Mouse (Mus musculus) v-Abl transformed pro-B cells (cell line): ENCODE measurements around the gene Zfp146.

ENCODE experiments used
- in situ Hi-C, 2 experiments: fragments of 400-800 bp; cut with MboI; formaldehyde crosslinking; loops; one replicate each; pipeline ENCODE4 v1.15.1; 2025; ENCODE audit not compliant: unreplicated experiment in 2 of 2

Gene Zfp146

DNA sequence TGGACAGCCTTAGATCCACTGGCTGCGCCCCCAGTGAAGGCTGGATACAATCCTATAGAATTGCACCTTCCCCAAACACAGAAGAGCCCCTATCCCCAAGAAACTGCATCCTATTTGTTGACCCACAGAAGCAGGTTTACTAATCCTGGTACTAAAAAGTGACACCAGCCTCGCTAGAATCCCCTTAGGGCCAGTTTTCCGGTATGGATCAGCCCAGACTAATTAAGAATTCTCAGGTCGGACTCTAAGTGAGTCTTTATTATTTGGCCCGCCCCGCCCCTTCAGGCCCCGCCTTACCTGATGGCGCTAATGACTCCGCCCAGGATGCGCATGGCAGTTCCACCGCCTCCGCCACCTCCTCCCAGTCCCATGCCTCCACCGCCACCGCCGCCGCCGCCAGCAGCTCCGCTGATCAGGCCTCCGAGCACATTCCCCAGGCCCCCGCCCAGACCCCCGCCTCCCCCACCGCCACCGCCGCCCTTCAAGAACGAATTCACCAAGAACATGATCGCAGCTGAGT, 24.1 kb upstream of the Zfp146 start:
- in situ Hi-C loops = no loop called here

- in situ Hi-C loops = no loop called here
These were observed 23.5 kb upstream of the Zfp146 start for GRCm38 (mm10) chr7:30193013-30193412.

DNA sequence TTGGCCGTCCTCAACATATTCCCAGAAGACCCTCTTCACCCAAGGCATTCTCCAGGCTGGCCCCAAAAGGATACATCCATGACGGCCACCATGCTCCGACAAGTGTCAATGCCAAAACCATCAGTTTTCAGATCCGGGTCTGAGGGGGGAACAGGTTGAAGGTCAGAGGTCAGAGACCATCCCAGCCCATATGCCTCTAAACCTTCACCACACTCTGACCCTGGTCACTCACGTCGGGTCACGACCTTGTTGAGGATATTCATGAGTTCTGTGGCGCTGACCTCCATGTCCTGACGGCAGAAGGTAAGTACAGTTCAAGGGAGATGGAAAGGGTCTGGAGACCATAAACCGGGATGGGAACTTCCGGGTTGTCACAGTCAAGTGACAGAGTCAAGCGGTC, 22.5 kb upstream of the Zfp146 start:
- in situ Hi-C loops = no loop called here

- in situ Hi-C loops = no loop called here
These were observed 19.6 kb upstream of the Zfp146 start for GRCm38 (mm10) chr7:30189116-30189491.

GRCm38 (mm10) chr7:30188344-30189115, 19.0 kb upstream of the Zfp146 start:
- in situ Hi-C loops = no loop called here

DNA sequence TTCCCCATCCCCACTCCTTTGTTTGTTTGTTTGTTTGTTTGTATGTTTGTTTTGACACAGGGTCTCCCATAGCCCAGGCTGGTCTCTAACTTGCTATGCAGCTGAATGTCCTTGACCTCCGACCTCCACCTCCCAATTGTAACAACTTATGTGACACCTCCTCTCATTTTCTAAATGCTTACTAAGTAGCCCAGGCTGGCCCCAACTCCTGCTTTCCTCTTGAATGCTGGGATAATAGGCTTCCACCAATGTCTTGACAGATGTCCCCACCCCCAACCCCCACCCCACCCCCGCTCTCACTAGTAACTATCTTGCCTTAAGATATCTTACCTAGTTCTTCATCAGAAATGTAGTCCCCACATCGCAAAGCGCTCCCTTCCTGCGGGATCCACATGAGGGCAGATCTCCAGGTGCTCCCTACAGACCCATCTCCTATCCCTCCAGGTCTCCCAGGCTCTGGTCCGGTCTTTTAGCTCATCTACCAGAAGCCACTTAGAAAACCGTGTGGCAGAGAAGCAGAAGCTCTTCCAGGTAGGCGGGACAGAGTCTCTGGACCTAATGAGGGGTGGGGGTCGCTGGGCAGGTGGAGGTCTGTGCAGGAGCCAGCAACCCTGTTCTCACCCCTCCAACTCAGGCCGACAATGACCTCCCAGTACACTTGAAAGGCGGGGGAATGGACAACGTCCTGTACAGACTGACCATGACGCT, 15.2 kb upstream of the Zfp146 start:
- in situ Hi-C loops = loop anchor here in 1 of 2 experiments (5.0 kb wide), 1 partner anchor 33 kb away; no protein-coding TSS in a partner anchor

DNA sequence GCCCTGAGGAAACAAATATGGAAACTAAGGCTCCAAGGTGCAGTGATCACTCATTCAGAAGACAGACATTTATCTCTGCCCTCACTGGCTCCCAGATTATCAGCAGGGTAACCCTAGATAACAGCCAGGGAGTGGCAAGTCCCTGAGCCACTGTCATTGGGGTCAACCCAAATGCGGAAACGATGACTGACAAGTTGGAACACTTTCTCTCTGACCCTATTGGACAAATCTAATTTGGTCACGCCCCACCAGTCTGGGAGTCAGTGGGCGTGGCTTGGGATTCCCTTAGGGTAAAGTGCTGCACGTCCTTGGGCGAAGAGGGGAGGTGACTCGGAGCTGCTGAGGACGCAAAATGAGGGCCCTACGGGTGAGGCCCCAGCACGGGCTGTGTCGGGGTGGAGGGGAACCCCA, 14.3 kb upstream of the Zfp146 start, which contains the start of gene Cox7a1:
Gene Cox7a1 (plus strand): TSS at position 266 of the 411 bp plus-strand sequence.
- in situ Hi-C loops = loop anchor here in 1 of 2 experiments (5.0 kb wide), 1 partner anchor 33 kb away; no protein-coding TSS in a partner anchor

DNA sequence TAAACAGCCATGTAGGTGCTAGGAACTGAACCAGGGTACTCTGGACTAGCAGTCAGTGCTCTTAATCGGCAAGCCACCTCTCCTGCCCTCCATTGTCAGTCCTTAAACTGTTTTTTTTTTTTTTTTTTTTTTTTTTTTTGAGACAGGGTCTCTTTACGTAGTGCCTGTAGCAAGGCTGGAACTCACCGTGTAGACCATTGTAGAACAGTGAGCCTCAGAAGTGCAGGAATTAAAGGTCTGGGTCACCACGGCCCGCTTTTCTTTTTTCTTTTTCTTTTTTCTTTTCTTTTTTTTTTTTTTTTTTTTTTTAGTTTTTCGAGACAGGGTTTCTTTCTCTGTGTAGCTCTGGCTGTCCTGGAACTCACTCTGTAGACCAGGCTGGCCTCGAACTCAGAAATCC, 13.6 kb upstream of the Zfp146 start:
- in situ Hi-C loops = loop anchor here in 1 of 2 experiments (5.0 kb wide), 1 partner anchor 34 kb away; no protein-coding TSS in a partner anchor

DNA sequence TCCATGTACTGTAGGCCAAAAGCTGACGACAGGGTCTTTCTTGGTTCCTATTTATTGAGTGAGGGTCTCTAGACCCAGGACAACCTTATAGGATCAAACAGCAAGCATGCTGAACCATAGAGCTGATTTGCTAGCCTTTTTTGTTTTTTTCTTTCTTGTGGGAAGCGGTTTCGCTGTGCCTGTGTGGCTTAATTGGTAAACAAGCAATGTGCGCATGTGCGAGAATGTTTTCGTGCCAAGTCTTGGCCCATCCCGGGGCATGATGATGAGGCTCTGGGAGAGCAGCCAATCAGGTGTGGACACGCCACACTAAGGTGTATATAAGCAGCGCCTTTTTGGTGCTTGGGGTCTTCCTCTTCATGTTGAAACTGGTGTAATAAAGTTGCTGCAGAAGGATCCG, 12.4 kb upstream of the Zfp146 start:
- in situ Hi-C loops = loop anchor here in 1 of 2 experiments (5.0 kb wide), 1 partner anchor 35 kb away; no protein-coding TSS in a partner anchor

DNA sequence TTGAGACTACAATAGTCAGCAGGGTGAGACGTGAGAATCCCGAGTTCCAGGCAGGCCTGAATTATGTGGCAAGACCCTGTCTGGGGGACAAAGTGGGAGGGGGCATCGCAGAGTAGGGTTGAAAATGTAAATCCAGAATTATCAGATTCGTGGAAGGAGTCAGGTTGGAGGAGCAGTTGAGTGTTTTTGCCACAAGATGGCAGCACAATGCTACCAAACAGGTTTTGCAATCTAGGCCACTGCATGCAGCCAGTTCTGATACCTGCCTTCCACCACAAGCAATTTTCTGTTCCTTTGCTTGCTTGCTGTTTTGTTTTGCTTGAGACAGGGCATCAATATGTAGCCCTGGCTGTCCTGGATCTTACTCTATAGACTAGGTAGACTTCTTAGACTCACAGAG, 11.8 kb upstream of the Zfp146 start:
- in situ Hi-C loops = loop anchor here in 1 of 2 experiments (5.0 kb wide), 1 partner anchor 36 kb away; no protein-coding TSS in a partner anchor

DNA sequence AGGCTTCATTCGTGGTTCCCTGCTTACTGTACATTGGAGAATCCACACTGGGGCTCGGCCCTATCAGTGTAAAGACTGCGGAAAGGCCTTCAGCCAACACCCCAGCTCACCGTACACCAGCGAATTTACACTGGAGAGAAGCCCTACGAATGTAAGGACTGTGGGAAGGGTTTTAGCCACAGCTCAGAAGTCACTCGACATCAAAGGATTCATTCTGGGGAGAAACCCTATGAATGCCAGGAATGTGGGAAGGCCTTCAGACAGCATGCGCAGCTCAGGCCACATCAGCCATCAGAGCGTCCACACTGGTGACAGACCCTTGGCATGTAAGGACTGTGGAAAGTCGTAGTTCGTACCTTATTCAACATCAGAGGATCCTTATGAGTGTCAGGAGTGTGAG, 8.7 kb upstream of the Zfp146 start:
- in situ Hi-C loops = no loop called here

GRCm38 (mm10) chr7:30176474-30176873, 6.9 kb upstream of the Zfp146 start:
- in situ Hi-C loops = no loop called here

- in situ Hi-C loops = loop anchor here in 1 of 2 experiments (5.0 kb wide), 1 partner anchor 42 kb away; no protein-coding TSS in a partner anchor
These were observed 867 bp upstream of the Zfp146 start for GRCm38 (mm10) chr7:30170283-30170951.

DNA sequence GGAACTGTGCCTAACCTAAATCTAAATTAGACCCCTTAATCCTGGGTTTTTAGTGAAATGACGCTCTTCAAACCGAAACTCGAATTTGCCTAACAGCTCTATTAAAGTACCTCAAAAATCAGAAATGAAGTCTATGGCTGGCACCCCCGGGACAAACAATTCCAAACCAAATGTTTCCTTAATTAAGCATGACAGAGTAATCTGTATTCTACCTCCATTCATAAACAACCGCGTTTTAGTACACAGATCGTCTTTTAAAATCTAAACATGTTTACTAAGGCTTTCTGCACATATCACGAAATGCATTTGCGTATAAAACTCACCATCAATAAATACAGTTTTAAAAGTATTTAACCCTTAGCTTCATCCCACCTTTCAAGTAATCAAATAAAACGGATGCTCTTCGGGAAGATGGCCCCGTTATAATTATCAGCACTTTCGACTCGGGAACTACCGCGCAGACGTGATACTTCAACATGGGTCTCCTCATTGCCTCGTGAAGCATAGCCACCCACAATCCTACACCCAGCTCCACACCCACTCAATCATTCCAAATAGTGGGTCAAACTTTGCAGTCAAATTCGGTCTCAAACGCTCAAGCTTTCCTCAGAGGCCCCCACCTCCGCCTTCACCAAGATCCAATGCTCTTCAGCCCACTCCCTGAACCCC, 502 bp downstream of the Zfp146 start:
- in situ Hi-C loops = no loop called here

- in situ Hi-C loops = no loop called here
These were observed 4.8 kb downstream of the Zfp146 start for GRCm38 (mm10) chr7:30164745-30165144.

DNA sequence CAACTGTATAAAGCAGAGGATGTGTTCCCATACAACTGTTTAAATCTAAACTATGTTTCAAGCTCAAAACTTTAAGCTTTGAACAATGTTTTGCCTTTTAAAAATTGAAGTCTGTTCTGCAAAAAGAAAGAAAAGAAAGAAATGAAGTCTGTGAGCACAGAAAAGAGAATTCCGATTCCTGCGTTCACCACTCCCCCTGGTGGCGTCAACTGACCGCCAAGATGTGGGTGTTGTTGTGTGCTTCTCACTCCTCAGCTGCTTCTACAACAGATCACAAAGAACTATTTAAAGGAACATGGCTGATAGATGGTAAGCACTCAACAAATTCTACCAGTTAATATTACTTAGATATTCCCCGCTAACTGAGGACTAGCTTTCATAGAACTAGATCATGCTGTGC, 6.4 kb downstream of the Zfp146 start:
- in situ Hi-C loops = no loop called here

DNA sequence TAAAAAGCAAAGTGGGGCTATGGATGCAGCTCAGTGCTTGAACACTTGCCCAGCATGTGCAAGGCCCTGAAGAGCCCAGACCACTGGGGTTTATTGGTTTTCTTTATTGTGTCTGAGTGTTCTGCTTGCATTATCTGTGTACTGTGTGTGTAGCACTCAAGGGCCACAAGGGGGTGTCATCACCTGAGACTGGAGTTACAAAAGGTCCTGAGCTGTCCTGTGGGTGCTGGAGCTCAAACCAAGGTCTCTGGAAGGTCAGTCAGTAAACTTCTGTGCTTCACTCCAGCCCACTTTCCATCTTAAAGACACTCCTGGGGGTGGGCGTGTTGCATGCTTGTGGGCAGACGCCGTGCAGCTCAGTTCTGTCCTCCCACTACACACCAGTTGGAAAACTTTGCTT, 14.0 kb downstream of the Zfp146 start:
- in situ Hi-C loops = no loop called here

DNA sequence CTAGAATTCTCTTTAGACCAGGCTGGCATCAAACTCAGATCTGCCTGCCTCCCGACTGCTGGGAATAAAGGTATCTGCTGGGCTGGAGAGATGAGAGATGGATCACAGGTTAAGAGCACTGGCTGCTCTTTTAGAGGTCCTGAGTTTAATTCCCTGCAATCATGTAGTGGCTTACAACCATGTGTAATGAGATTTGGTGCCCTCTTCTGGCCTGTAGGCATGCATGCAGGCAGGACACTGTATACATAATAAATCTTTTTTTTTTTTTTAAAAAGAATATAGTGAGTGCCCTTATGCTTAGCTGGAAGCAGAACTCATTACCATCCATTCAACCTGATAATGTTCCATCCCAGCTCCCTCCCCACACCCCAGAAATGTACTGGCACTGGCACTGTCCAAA, 15.5 kb downstream of the Zfp146 start:
- in situ Hi-C loops = no loop called here

DNA sequence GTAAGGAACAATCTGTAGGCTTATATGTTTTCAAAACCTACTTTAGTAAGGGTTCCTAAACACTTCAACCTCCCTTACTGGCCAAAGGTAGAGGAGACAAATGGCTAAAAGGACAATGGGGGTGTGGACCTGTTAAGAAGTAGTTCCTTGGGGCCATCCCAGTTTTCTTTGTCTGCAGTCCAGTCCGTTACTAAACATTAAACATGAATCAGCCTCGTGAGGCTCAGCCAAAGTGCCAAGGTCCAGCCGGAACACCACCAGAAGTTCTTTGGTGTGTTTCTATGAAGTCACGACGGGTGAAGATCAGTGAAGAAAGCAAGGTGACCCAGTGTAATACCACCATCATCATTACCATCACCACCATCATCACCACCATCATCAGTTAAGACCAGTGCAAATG, 22.5 kb downstream of the Zfp146 start:
- in situ Hi-C loops = no loop called here

DNA sequence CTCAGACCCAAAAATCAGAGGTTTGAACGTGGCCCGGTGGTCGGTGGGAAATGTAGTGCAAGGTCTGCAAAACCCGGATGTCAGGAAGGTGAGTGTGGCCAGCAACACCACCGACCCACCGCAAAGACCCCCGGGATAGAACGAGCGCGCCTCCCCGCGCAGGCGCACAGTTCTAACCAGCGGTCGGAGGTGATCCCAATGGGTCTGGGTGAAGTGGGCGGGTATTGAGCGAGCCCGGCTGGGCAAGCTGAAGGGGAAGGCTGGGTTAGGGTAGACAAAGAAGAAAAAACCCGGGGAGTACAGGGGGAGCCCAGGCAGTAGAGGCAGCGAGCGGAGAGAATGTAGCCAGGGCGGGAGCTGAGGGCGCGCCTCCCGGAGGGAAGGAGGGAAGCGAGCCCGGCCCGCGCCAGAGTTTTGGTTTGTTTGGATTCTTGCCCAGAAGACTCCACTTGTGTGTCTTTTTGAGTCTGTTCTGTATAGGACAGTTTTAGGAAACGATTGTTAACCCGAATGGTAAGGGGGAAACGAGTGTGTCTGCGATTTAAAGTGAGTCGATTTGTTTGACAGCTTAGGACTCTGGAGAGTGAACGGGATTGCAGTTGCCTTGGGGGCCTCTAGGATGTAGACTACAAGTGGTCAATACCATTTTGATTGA, 25.9 kb downstream of the Zfp146 start:
- in situ Hi-C loops = no loop called here
